Mouse (Mus musculus): ENCODE measurements around the gene Olfr1090. TPM values are rescaled to one million over a fixed set of nuclear protein-coding genes. Genes with fewer than 3 reads are reported as not detected.

The Olfr1090 gene
- not detected in 2 replicates for polyA plus RNA-seq (2014; fragmentation: Nextera tagmentation; extraction: Ambion mirVana)

- 98% methylated on average over 1 of the region's 1 CpGs for WGBS
- H3K4me3 ChIP-seq (ENCODE audit: low read depth, low read length): no peak within 1 kb of the TSS
- H3K9me3 ChIP-seq (ENCODE audit: control insufficient read depth, low read length): no peaks in the 10 kb centered on the region
- ATAC-seq (ENCODE audit: low read depth): no peak
- no peaks in the 10 kb centered on the region for H3K36me3 ChIP-seq (ENCODE audit: control insufficient read depth, insufficient read depth, low read length)
- H3K27ac ChIP-seq (ENCODE audit: low read depth, low read length): no peak within 1 kb of the TSS
- H3K4me2 ChIP-seq (ENCODE audit: low read depth, low read length): no peak within 1 kb of the TSS
- no peak within 1 kb of the TSS for H3K9ac ChIP-seq (replicated peaks; ENCODE audit: low read depth, low read length)
- H3K27me3 ChIP-seq (ENCODE audit: control insufficient read depth, insufficient read depth, low read length): no peaks in the 10 kb centered on the region
- no peaks in the 10 kb centered on the region for H3K4me1 ChIP-seq (ENCODE audit: control insufficient read depth, insufficient read depth, low read length)
Measured at GRCm38 (mm10) chr2:86758893-86759292, at the start of gene Olfr1090. TSS of gene Olfr1090 (minus strand) at chr2:86758993.

GRCm38 (mm10) chr2:86782179-86782578, 23.4 kb upstream of the Olfr1090 start, which contains the start of gene Olfr1093:
TSS of gene Olfr1093 (plus strand) at chr2:86782479.
- H3K4me1 ChIP-seq (ENCODE audit: control insufficient read depth, insufficient read depth, low read length): no peaks in the 10 kb centered on the region
- no peak within 1 kb of the TSS for H3K9ac ChIP-seq (replicated peaks; ENCODE audit: low read depth, low read length)
- no peaks in the 10 kb centered on the region for H3K36me3 ChIP-seq (ENCODE audit: control insufficient read depth, insufficient read depth, low read length)
- no peak within 1 kb of the TSS for H3K27ac ChIP-seq (ENCODE audit: low read depth, low read length)
- no peak within 1 kb of the TSS for H3K4me2 ChIP-seq (ENCODE audit: low read depth, low read length)
- H3K9me3 ChIP-seq (ENCODE audit: control insufficient read depth, low read length): no peaks in the 10 kb centered on the region
- WGBS: 78% methylated on average over 2 of the region's 2 CpGs
- no peaks in the 10 kb centered on the region for H3K27me3 ChIP-seq (ENCODE audit: control insufficient read depth, insufficient read depth, low read length)
- no peak for ATAC-seq (ENCODE audit: low read depth)
- no peak within 1 kb of the TSS for H3K4me3 ChIP-seq (ENCODE audit: low read depth, low read length)

- 95% methylated on average over 6 of the region's 6 CpGs for WGBS
- no peak overlapping the region for H3K4me3 ChIP-seq (ENCODE audit: low read depth, low read length)
- H3K9me3 ChIP-seq (ENCODE audit: control insufficient read depth, low read length): no peaks in the 10 kb centered on the region
- no peaks in the 10 kb centered on the region for H3K27me3 ChIP-seq (ENCODE audit: control insufficient read depth, insufficient read depth, low read length)
- no peaks in the 10 kb centered on the region for H3K4me1 ChIP-seq (ENCODE audit: control insufficient read depth, insufficient read depth, low read length)
- no peak overlapping the region for H3K27ac ChIP-seq (ENCODE audit: low read depth, low read length)
- no peak overlapping the region for H3K4me2 ChIP-seq (ENCODE audit: low read depth, low read length)
- H3K9ac ChIP-seq (replicated peaks; ENCODE audit: low read depth, low read length): no peak overlapping the region
- ATAC-seq (ENCODE audit: low read depth): no peak
- H3K36me3 ChIP-seq (ENCODE audit: control insufficient read depth, insufficient read depth, low read length): no peaks in the 10 kb centered on the region
Measured at GRCm38 (mm10) chr2:86761050-86761449, 2.3 kb upstream of the Olfr1090 start.

- no peak within 1 kb of the TSS for H3K4me3 ChIP-seq (ENCODE audit: low read depth, low read length)
- no peaks in the 10 kb centered on the region for H3K9me3 ChIP-seq (ENCODE audit: control insufficient read depth, low read length)
- H3K9ac ChIP-seq (replicated peaks; ENCODE audit: low read depth, low read length): no peak within 1 kb of the TSS
- H3K4me2 ChIP-seq (ENCODE audit: low read depth, low read length): no peak within 1 kb of the TSS
- H3K4me1 ChIP-seq (ENCODE audit: control insufficient read depth, insufficient read depth, low read length): no peaks in the 10 kb centered on the region
- no peaks in the 10 kb centered on the region for H3K36me3 ChIP-seq (ENCODE audit: control insufficient read depth, insufficient read depth, low read length)
- no peak for ATAC-seq (ENCODE audit: low read depth)
- no peak within 1 kb of the TSS for H3K27ac ChIP-seq (ENCODE audit: low read depth, low read length)
- H3K27me3 ChIP-seq (ENCODE audit: control insufficient read depth, insufficient read depth, low read length): no peaks in the 10 kb centered on the region
Measured at GRCm38 (mm10) chr2:86733601-86734000, 25.2 kb downstream of the Olfr1090 start, which contains the start of gene Olfr1089. TSS of gene Olfr1089 (minus strand) at chr2:86733701.

Other genes with a start within 250 kb of the Olfr1090 start
- gene Olfr1079, start 216.5 kb downstream of the Olfr1090 start, polyA plus RNA-seq (2014; fragmentation: Nextera tagmentation; extraction: Ambion mirVana): not detected in 2 replicates
- not detected in 2 replicates for gene Olfr1080, start 200.8 kb downstream of the Olfr1090 start, polyA plus RNA-seq (2014; fragmentation: Nextera tagmentation; extraction: Ambion mirVana)
- gene Olfr1082, start 160.0 kb downstream of the Olfr1090 start, polyA plus RNA-seq (2014; fragmentation: Nextera tagmentation; extraction: Ambion mirVana): not detected in 2 replicates
- not detected in 2 replicates for gene Olfr1084, start 119.3 kb downstream of the Olfr1090 start, polyA plus RNA-seq (2014; fragmentation: Nextera tagmentation; extraction: Ambion mirVana)
- not detected in 2 replicates for gene Olfr1085, start 97.0 kb downstream of the Olfr1090 start, polyA plus RNA-seq (2014; fragmentation: Nextera tagmentation; extraction: Ambion mirVana)
- gene Olfr1086, start 78.9 kb downstream of the Olfr1090 start, polyA plus RNA-seq (2014; fragmentation: Nextera tagmentation; extraction: Ambion mirVana): not detected in 2 replicates
- gene Olfr1087, start 60.6 kb downstream of the Olfr1090 start, polyA plus RNA-seq (2014; fragmentation: Nextera tagmentation; extraction: Ambion mirVana): not detected in 2 replicates
- gene Olfr1089, start 25.3 kb downstream of the Olfr1090 start, polyA plus RNA-seq (2014; fragmentation: Nextera tagmentation; extraction: Ambion mirVana): not detected in 2 replicates
- not detected in 2 replicates for gene Olfr1093, start 23.5 kb upstream of the Olfr1090 start, polyA plus RNA-seq (2014; fragmentation: Nextera tagmentation; extraction: Ambion mirVana)
- not detected in 2 replicates for gene Olfr141, start 51.0 kb upstream of the Olfr1090 start, polyA plus RNA-seq (2014; fragmentation: Nextera tagmentation; extraction: Ambion mirVana)
- gene Olfr1094, start 65.7 kb upstream of the Olfr1090 start, polyA plus RNA-seq (2014; fragmentation: Nextera tagmentation; extraction: Ambion mirVana): not detected in 2 replicates
- not detected in 2 replicates for gene Olfr1095, start 92.7 kb upstream of the Olfr1090 start, polyA plus RNA-seq (2014; fragmentation: Nextera tagmentation; extraction: Ambion mirVana)
- not detected in 2 replicates for gene Gm13723, start 115.8 kb upstream of the Olfr1090 start, polyA plus RNA-seq (2014; fragmentation: Nextera tagmentation; extraction: Ambion mirVana)
- gene Olfr1097, start 133.2 kb upstream of the Olfr1090 start, polyA plus RNA-seq (2014; fragmentation: Nextera tagmentation; extraction: Ambion mirVana): not detected in 2 replicates
- gene Olfr1098, start 165.6 kb upstream of the Olfr1090 start, polyA plus RNA-seq (2014; fragmentation: Nextera tagmentation; extraction: Ambion mirVana): not detected in 2 replicates
- gene Olfr1099, start 201.7 kb upstream of the Olfr1090 start, polyA plus RNA-seq (2014; fragmentation: Nextera tagmentation; extraction: Ambion mirVana): not detected in 2 replicates
- gene Olfr1100, start 221.0 kb upstream of the Olfr1090 start, polyA plus RNA-seq (2014; fragmentation: Nextera tagmentation; extraction: Ambion mirVana): not detected in 2 replicates
- not detected in 2 replicates for gene Olfr1101, start 232.2 kb upstream of the Olfr1090 start, polyA plus RNA-seq (2014; fragmentation: Nextera tagmentation; extraction: Ambion mirVana)
- gene Olfr1102, start 239.4 kb upstream of the Olfr1090 start, polyA plus RNA-seq (2014; fragmentation: Nextera tagmentation; extraction: Ambion mirVana): not detected in 2 replicates

Measured in neural tube, embryonic 14.5 days (tissue).